Mouse (Mus musculus) WW6 (cell line): Measurements from ENCODE around the gene Gm17018.

Experiments
- DNase-seq: peaks from one replicate; pipeline ENCODE4 v3.0.0-alpha.2; 2013; ENCODE audit warnings: low read depth, low spot score

The Gm17018 gene

GRCm38 (mm10) chr19:45622144-45622543, 61.7 kb downstream of the Gm17018 start:
- DNase-seq, result no peak

GRCm38 (mm10) chr19:45623710-45624109, 63.3 kb downstream of the Gm17018 start:
- DNase-seq, result no peak

- DNase-seq, result no peak
These were observed 66.6 kb downstream of the Gm17018 start for GRCm38 (mm10) chr19:45627036-45627435.

- no peak for DNase-seq
These were observed 68.2 kb downstream of the Gm17018 start for GRCm38 (mm10) chr19:45628649-45629048.

GRCm38 (mm10) chr19:45629219-45629618, 68.8 kb downstream of the Gm17018 start:
- no peak for DNase-seq
